Mouse (Mus musculus) E14TG2a.4 (cell line): ENCODE data around the gene Fam193b.

Experiments used
- H3K27me3 ChIP-seq: 2 replicates; pipeline ENCODE4 v1.6.1; 2014; ENCODE audit warnings: low read length, control low read depth; ENCODE audit not compliant: insufficient read depth
- H3K36me3 ChIP-seq: 2 replicates; pipeline ENCODE4 v1.6.1; 2014; ENCODE audit warnings: low read length, control low read depth; ENCODE audit not compliant: insufficient read depth
- H3K4me1 ChIP-seq: replicated peaks from 2 replicates; pipeline ENCODE4 v1.6.1; 2014; ENCODE audit warnings: low read depth, low read length, control low read depth
- H3K4me3 ChIP-seq: replicated peaks from 2 replicates; pipeline ENCODE4 v1.5.1; 2014; ENCODE audit warnings: mild to moderate bottlenecking, low read length
- H3K9me3 ChIP-seq: 2 replicates; pipeline ENCODE4 v1.6.1; 2014; ENCODE audit warnings: low read length, control low read depth
- CTCF ChIP-seq: conservative IDR thresholded peaks from 2 replicates; pipeline ENCODE4 v1.5.1; 2014; ENCODE audit warnings: low read length
- NANOG ChIP-seq: IDR thresholded peaks from 2 replicates; pipeline ENCODE4 v1.6.1; 2014; ENCODE audit warnings: borderline replicate concordance, low read length, mixed read lengths
- POU5F1 ChIP-seq: IDR thresholded peaks from 2 replicates; pipeline ENCODE4 v1.6.1; 2014; ENCODE audit warnings: low read length, borderline replicate concordance

Gene Fam193b

DNA sequence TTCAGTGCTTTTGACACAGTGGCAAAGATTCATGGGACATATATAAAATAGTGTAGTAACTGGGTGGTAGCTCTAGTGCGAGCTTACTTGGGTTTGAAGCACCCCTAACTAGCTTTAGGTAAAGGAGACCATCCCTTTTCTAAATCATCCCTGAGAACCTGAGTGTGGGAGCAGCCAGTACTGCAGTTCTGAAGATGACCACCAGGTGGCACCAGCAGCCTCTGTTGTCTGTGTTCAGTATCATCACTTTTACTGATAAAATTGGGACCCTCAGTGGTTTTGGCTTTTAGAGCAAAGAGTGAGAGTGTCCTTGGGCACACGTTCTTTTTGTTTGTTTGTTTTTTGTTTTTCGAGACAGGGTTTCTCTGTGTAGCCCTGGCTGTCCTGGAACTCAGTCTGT lies 30.7 kb upstream of the Fam193b start:
- H3K36me3 ChIP-seq, result peaks cover 39% of the 10 kb centered on the region

DNA sequence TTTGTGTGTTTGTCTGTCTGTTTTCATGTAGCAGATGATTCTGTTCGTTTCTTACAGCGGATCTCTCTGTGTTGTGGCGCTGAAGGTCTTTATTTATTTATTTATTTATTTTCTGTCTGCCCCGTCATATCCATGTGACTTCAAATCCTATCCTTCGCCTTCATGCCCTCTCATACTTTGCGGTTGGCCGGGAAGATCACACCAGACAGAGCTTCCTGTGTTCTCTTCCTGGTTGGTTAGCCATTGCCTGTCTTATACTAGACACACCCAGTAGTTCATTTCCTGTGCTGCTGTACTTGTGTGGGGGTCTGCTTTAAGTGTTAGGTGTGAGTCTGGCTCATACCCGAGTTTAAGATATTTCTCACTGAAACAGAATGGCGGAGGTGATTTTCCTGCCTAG lies 29.7 kb upstream of the Fam193b start:
- no peak for TF ChIP-seq NANOG
- no peak for TF ChIP-seq POU5F1
- no peak for TF ChIP-seq CTCF
- Histone ChIP-seq H3K36me3 (peaks cover 49% of the 10 kb centered on the region), H3K4me1 (peaks cover 57% of the 10 kb centered on the region), H3K9me3 (no peaks in the 10 kb centered on the region), H3K4me3 (peak overlapping the region; percentile 98), H3K27me3 (no peaks in the 10 kb centered on the region)

More for the DNA sequence above, 30.7 kb upstream of the Fam193b start:
- peaks cover 57% of the 10 kb centered on the region for H3K4me1 ChIP-seq
- TF ChIP-seq POU5F1 (no peak), CTCF (peak; percentile 98)
- H3K27me3 ChIP-seq, result no peaks in the 10 kb centered on the region
- no peak overlapping the region for H3K4me3 ChIP-seq
- H3K9me3 ChIP-seq, result no peaks in the 10 kb centered on the region

DNA sequence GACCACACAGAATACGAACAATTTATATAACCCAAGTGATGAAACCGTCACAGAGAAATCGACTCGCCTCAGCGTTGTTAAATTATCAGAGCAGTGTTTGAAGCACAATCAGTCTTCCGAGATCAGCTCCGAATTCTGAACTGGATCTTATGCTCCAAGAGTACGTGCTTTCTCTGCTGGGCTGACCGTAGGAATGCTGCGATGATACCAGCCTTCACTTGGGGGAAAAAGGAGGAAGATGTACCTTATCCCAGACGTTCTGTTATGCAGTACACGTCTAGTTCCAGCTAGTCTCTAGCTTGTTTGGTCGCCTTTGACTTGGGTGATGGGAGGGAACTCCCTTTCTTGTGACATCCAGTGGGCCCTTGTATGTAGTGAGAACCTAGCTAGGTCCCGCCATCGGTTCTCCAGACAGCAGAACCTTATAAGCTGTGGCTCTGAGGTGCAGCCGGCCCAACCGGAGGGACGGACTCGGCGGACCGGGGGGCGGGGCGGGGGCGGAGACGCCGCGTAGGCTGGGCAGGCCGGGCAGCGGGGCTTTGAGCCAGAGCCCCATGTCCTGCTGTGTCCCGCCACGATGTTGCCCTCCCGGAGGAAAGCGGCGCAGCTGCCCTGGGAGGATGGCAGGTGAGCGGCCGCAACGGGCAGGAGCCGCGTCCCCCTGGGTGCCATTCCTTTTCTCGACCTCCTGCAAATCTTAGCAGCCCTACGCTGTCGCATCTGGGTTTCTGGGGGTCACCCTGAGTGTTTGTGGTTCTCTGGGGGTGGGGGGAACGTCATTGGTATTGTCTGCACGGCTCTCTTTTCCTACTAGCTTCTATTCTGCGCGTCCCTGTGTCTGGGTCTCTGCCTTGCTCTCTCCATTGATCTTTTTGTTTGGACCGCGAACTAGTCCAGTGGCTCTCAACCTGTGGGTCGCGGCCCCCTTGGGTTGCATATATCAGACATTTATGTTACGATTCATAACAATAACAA lies 28.9 kb upstream of the Fam193b start, which contains the start of gene B4galt7:
B4galt7 (plus strand) TSS at position 331 of the 975 bp plus-strand sequence.
- Histone ChIP-seq H3K4me1 (peaks cover 65% of the 10 kb centered on the region), H3K27me3 (no peaks in the 10 kb centered on the region), H3K36me3 (peaks cover 57% of the 10 kb centered on the region), H3K4me3 (peak within 1 kb of the TSS; percentile 98), H3K9me3 (no peaks in the 10 kb centered on the region)
- no peak for TF ChIP-seq CTCF
- TF ChIP-seq NANOG, result no peak
- no peak for TF ChIP-seq POU5F1

DNA sequence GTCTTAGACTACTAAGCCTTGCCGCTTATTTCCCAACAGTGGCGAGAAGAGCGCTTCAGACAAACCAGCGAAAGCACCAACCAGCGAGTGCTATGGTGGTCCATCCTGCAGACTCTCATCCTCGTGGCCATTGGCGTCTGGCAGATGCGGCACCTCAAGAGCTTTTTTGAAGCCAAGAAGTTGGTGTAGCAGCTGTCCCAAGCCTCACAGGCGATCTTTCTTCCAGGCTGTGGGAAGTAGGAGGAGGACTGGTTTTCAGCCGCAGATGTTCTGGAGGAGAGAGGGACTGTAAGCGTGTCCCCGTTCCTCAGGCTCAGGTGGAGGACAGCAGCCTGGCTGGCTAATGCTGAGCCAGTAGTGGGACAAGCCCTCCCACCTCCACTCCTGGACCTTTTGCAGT lies 25.9 kb upstream of the Fam193b start:
- peaks cover 46% of the 10 kb centered on the region for H3K36me3 ChIP-seq
- no peak for TF ChIP-seq CTCF
- no peak for TF ChIP-seq POU5F1
- TF ChIP-seq NANOG, result no peak
- peaks cover 62% of the 10 kb centered on the region for H3K4me1 ChIP-seq
- H3K9me3 ChIP-seq, result no peaks in the 10 kb centered on the region
- no peak overlapping the region for H3K4me3 ChIP-seq
- no peaks in the 10 kb centered on the region for H3K27me3 ChIP-seq

DNA sequence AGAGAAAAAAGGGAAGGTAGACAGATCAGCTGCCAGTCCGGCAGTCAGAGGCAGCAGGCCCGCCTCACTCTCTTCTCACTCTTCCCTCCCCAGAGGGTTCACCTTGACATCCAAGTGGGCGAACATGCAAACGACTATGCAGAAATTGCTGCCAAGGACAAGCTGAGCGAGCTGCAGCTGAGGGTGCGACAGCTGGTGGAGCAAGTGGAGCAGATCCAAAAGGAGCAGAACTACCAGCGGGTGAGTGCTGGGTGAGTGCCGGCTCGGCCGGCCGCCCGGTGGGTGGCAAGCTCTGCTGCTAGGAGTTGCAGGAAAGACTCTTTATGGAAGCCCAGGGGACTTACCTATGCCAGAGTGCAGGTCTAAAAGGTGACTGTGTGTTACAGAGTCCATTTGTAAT lies 24.5 kb upstream of the Fam193b start:
- no peak for TF ChIP-seq CTCF
- TF ChIP-seq NANOG, result no peak
- no peak for TF ChIP-seq POU5F1
- H3K4me1 ChIP-seq, result peaks cover 56% of the 10 kb centered on the region
- peaks cover 46% of the 10 kb centered on the region for H3K36me3 ChIP-seq
- 0 out of 2 replicates have a peak overlapping the region, but pooled peaks have one; percentile 13 for H3K4me3 ChIP-seq
- H3K9me3 ChIP-seq, result no peaks in the 10 kb centered on the region
- H3K27me3 ChIP-seq, result no peaks in the 10 kb centered on the region

DNA sequence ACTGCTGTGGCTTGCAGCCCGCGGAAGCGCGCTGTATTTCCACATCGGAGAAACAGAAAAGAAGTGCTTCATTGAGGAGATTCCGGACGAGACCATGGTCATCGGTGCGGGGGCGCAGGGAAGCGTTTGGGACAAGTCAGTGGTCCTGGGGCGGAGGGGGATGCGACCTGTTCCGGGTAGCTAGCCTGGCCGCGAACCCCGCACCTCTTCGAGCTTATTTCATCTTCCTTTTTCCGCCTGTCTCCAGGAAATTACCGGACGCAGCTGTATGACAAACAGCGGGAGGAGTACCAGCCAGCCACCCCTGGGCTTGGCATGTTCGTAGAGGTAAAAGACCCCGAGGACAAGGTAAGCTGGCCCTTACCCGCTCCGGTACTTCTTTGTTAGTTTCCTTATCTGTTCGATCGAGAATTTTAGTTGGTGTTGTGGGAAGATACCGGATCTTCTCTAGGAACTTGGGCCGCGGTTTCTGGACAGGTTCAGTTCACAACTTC lies 22.4 kb upstream of the Fam193b start:
- H3K36me3 ChIP-seq, result peaks cover 44% of the 10 kb centered on the region
- H3K4me3 ChIP-seq, result peak overlapping the region; percentile 98
- no peaks in the 10 kb centered on the region for H3K27me3 ChIP-seq
- no peaks in the 10 kb centered on the region for H3K9me3 ChIP-seq
- peaks cover 48% of the 10 kb centered on the region for H3K4me1 ChIP-seq
- TF ChIP-seq CTCF, result no peak
- TF ChIP-seq NANOG, result no peak
- TF ChIP-seq POU5F1, result no peak

DNA sequence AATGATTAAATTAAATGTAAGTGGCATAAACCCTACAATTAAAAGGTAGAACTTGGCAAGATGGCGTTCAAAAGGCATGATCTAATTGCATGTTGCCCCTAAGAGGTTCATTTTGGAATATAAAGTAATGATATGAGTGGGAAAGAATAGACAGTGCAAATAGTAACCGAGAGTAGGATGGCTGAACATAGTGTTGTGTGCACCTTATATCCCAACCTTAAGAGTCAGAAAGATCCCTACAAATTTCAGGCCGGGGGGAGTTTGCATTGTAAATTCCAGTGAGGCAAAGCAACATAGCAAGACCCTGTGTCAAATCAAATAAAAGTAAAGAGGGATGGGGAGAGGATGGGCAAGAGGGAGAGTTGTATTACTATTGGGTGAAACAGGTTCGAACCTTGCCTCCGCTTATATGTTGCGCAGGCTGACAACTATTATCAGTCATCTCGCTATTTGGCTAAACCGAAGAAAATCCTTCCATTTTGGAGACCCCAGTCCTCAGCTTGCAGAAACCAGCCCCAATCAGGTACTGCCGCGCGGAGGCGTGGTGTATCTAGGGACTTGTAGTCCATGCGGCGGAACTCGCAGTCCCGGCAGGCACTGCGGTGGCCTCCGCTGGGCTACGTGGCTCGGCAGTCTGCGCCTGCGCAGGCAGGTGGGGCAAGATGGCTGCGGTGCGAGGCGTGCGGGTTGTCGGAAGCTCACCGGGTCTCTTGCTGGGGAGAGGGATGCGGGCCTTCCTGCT lies 21.8 kb upstream of the Fam193b start:
- Histone ChIP-seq H3K9me3 (no peaks in the 10 kb centered on the region), H3K4me1 (peaks cover 45% of the 10 kb centered on the region), H3K27me3 (no peaks in the 10 kb centered on the region), H3K4me3 (peak overlapping the region; percentile 98), H3K36me3 (peaks cover 38% of the 10 kb centered on the region)
- TF ChIP-seq POU5F1, result no peak
- TF ChIP-seq CTCF, result no peak
- TF ChIP-seq NANOG, result no peak

DNA sequence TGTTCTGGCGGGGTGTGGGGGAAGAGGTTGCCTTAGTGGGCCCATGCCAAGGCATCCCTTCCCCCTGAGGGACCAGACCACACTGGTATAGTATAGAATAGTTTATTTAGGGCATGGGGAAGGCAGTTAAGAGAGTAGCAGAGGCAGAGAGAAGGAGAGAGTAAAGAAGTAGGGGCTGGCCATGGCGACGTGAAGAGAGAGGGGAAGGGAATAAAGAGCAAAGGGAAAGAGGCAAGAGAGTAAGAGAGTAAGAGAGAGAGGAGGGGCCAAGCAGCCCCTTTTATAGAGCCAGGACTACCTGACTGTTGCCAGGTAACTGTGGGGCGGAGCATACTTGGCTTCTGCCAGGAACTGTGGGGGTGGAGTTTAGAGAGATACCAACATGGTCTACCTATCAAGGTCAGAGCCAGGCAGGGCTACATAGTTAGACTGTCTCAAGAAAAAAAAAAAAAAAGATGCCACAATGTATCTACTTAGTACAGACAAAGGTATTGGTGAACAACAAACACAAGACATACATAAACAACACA lies 21.1 kb upstream of the Fam193b start:
- no peaks in the 10 kb centered on the region for H3K27me3 ChIP-seq
- H3K4me1 ChIP-seq, result peaks cover 44% of the 10 kb centered on the region
- H3K4me3 ChIP-seq, result peak overlapping the region; percentile 98
- no peaks in the 10 kb centered on the region for H3K9me3 ChIP-seq
- TF ChIP-seq NANOG, result no peak
- TF ChIP-seq POU5F1, result 0 out of 2 replicates have a peak, but pooled peaks have one; percentile 20
- no peak for TF ChIP-seq CTCF
- peaks cover 31% of the 10 kb centered on the region for H3K36me3 ChIP-seq
